Mouse (Mus musculus): Measurements from ENCODE around the gene Eif4e.

Gene Eif4e

DNA sequence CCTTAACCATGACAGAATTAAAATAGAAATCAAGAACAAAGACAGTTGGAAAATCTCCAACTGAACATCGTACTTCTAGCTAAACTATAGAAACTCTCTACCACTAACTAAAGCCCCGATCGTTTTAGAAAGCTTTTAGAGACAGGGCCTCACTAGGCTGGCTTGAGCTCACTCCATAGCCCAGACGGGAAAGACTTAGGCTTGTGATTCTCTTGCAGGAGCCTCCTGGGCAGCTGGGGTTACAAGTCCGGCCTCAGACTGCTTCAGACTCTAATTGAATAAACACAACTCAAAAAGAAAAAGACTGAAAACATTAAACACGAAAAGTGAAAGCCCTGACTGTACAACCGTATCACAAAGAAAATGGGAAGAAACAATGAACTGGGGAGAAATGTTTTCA is 60.2 kb downstream of the Eif4e start:
- no peak for DNase-seq (ENCODE audit: low spot score in 2 of 2)

DNA sequence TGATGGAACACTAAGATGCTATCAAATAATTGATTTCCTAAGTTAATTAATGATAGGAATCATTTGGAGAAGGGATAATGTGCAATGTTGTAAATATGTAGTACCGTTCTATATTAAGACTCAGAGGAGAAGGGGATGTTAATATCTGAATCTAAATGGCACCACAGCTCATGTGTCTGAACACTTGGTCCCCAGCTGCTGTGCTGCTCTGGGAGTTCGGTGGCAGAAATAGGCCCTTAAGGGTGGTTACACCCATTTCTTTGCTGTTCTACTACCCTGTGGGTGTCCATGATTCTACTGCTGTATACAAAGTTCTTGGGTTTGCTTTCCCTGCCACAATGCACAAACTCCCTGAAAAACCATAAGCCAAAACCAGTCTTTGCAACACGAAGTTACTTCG is 61.2 kb downstream of the Eif4e start:
- no peak for DNase-seq (ENCODE audit: low spot score in 2 of 2)

DNA sequence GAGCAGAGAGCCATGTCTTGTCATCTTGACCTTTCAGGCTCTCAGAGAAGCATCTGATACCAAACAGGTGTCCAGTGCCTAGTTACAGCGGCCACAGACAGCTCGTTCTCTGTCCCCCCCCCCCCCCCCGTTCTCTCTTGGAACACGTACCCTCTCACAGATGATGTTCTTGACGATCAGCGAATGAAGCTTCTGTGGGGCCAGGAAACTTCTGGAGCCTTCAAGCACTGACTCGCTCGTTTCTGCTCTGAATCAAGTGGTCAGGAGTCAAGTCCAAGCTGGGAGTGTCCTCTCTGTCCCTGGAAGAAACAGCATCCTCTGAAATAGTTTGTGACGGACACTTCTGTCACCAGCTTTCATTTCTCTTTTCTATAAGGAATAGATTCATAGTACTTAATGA is 62.0 kb downstream of the Eif4e start:
- no peak for DNase-seq (ENCODE audit: low spot score in 2 of 2)

DNA sequence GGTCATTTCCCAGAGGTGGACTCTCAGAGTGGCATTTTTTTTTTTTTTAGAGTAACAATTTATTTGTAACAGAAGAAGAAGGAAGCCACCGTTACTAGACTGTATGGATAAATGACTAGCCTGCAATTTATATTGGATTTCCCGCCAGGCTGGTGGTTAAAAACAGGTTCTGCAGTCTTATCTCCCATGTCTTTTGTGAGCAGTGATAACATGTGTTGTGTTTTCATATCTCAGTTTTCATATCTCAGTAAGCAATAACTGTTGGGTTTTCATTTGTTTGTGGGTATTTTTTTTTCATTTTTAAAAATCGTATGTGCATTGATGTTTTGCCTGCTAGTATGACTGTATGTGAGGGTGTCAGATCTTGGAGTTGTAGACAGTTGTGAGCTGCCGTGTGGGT is 65.0 kb downstream of the Eif4e start:
- DNase-seq (ENCODE audit: low spot score in 2 of 2), result no peak

DNA sequence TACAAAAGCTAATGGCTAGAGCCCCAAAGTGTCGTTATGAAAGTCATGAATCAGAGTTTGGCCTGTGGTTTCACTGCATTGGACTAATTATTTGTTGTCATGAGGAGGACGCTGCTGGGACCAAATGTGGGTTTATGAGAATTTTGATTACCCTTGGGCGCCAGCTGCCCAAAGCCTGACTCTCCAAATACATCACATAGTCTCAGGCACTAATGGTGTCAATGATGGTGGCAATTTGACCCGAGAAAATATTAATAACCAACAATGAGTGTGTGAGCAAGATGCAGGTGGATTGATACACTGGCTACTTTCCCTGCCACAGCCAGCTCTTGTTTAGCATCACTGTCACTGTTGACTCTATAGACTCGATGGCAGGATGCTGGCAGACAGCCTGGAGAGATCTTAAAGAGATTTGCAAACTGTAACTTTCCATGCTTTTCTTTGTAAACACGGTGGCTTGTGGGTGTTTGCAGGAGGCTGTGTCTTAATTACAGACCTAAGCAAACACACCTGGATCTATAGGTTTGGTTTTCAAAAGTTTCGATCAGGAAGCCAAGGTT is 65.9 kb downstream of the Eif4e start:
- no peak for DNase-seq (ENCODE audit: low spot score in 2 of 2)

DNA sequence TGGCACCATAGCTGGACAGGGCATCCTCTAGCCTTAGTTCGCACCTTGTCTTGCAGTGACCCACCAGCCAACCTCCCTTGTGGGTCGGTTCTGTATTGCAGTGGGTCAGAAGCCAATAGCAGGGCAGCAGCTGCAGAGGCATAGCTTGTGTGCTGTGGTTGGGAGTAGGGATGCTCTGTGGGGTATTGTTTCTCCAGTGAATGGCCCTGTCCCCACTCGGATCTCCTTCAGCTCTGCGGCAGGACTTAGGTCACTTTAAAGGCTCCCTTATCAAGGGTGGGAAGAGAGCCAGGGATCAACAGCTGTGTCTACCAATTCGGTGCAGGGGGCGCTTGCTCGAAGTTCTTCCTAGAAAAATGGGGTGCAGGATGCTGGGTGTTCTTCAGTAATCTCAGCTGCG is 67.2 kb downstream of the Eif4e start:
- DNase-seq (ENCODE audit: low spot score in 2 of 2), result peak in 1 of 2 experiments; percentile 31

DNA sequence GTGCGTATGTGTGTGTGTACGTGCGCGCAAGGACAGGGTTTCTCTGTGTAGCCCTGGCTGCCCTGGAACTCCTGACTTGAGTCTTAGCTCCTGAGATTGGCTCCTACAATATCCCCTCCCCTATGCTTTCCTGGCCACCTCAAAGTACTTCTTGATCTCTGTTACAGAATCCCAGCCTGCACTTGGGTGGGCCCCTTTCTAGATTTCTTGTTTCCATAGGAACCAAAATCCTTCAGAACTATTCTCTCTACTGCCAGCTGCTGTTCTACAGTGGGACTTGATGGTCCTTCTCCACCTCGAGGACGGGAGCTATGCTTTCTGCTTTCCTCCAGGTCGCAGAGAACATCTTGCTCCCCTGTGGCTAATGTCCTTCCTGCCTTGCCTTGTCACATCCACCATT is 67.9 kb downstream of the Eif4e start:
- no peak for DNase-seq (ENCODE audit: low spot score in 2 of 2)

DNA sequence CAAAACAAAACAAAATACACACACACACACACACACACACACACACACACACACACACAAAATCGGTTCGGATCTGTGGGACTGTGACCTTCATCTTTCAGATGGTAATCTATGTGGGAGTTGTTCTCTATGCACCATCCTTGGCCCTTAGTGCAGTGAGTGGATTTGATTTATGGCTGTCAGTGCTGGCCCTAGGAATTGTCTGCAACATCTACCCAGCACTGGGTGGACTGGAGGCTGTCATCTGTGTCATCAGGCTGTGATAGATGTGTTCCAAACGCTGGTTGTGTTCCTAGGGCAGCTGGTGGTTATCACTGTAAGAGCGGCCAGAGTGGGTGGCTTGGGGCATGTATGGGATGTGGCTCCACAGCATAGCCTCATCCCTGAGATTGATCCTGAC is 75.1 kb downstream of the Eif4e start:
- no peak for DNase-seq (ENCODE audit: low spot score in 2 of 2)

DNA sequence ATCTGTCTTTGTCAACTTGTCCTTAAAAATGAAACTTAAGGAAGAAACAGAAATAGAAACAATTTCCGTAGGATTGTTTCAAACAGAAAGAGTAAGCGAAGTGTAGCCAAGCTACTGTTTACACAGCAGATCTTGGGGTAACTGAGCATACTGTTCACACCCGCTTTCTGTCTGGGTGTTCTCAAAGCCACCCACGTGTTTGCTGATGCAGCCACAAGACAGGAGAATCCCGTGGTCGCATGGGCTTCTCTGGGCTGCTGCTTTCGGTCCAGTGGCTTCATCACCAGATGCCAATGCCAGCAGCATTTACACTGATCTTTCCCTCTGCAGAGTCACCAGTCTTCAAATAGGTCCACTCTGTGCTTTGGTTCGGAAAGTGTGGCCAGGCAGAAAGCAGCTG is 79.2 kb downstream of the Eif4e start:
- no peak for DNase-seq (ENCODE audit: low spot score in 2 of 2)

DNA sequence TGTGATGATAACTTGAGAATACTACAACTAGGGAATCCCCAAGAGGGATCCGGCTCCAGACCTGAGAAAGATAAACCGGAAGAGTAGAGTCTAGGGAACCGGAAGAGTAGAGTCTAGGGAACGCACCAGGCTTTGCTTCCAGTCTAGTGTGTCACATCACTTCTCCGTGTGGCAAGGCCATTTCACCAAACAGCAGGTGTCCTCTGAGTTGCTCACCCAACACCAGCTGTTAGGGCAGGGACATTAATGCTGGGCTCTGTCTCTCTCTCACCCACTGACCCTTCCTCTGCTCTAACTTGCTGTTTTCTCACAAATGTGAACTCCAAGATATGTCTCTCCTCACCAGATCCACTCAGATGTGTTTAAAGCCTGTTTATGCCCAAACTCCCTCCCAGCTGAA is 82.7 kb downstream of the Eif4e start:
- no peak for DNase-seq (ENCODE audit: low spot score in 2 of 2)
